Mouse (Mus musculus) bone marrow, adult 2 months (tissue): ENCODE results near the gene Noa1. TPM values are rescaled to one million over a fixed set of nuclear protein-coding genes. Genes with fewer than 3 reads are reported as not detected.

ENCODE experiments used
- H3K27ac ChIP-seq: fragments of 200-500 bp; 2 replicates; pipeline ENCODE4 v1.5.1; 2012; ENCODE audit warnings: low read depth, mild to moderate bottlenecking, control low read depth, inconsistent platforms, low read length; ENCODE audit not compliant: control insufficient read depth, poor library complexity, insufficient read depth
- H3K4me1 ChIP-seq: fragments of 200-500 bp; 2 replicates; pipeline ENCODE4 v1.6.1; 2011; ENCODE audit warnings: low read length; ENCODE audit not compliant: control insufficient read depth, insufficient read depth
- H3K4me3 ChIP-seq: fragments of 200-500 bp; replicated peaks from 2 replicates; pipeline ENCODE3; 2011; ENCODE audit warnings: mild to moderate bottlenecking, low read depth, low read length, control low read depth; ENCODE audit not compliant: control insufficient read depth
- CTCF ChIP-seq: fragments of 200-500 bp; IDR thresholded peaks from 2 replicates; pipeline ENCODE4 v1.5.1; 2011; ENCODE audit warnings: low read length, control low read depth; ENCODE audit not compliant: control insufficient read depth, insufficient read depth
- POLR2A ChIP-seq: fragments of 200-500 bp; IDR thresholded peaks from 2 replicates; pipeline ENCODE4 v1.6.1; 2011; ENCODE audit warnings: low read depth, mild to moderate bottlenecking, control low read depth, low read length, borderline replicate concordance; ENCODE audit not compliant: control insufficient read depth
- WGBS: fragments of 180-500 bp; shearing (Covaris S2); methylation state at CpG from one replicate; pipeline ENCODE4 v1.1.7; 2018; 5-methylcytosine and 5-hydroxymethylcytosine counted together
- polyA plus RNA-seq: library from polyadenylated mRNA; stranded (reverse); fragments of >200 nt; gene quantifications from 2 replicates; pipeline ENCODE4 v1.2.4, GENCODE M21; 2011; ENCODE audit warnings: low replicate concordance; ENCODE audit not compliant: missing spikeins, insufficient read depth, insufficient read length

The Noa1 gene
- polyA plus RNA-seq, 1 experiment: 16.0 TPM

- TF ChIP-seq CTCF (no peak), POLR2A (no peak)
- Histone ChIP-seq H3K4me3 (no peak overlapping the region), H3K27ac (no peak overlapping the region), H3K4me1 (no peaks in the 10 kb centered on the region; the same call in 1 of the 2 replicates)
- 77% methylated on average over 3 of the region's 3 CpGs for WGBS
Measured at GRCm38 (mm10) chr5:77254402-77254801, 55.5 kb downstream of the Noa1 start.

GRCm38 (mm10) chr5:77253154-77253553 is 56.7 kb downstream of the Noa1 start:
- WGBS: 59% methylated on average over 1 of the region's 1 CpGs
- no peaks in the 10 kb centered on the region; the same call in 1 of the 2 replicates for H3K4me1 ChIP-seq
- TF ChIP-seq CTCF (no peak), POLR2A (no peak)

GRCm38 (mm10) chr5:77252115-77252827 is 57.6 kb downstream of the Noa1 start:
- Histone ChIP-seq H3K27ac (no peak overlapping the region), H3K4me1 (no peaks in the 10 kb centered on the region; the same call in 1 of the 2 replicates), H3K4me3 (no peak overlapping the region)
- WGBS: 39% methylated on average over 8 of the region's 8 CpGs
- TF ChIP-seq CTCF: no peak
- no peak for TF ChIP-seq POLR2A

More at GRCm38 (mm10) chr5:77253154-77253553, 56.7 kb downstream of the Noa1 start:
- Histone ChIP-seq H3K4me3 (no peak overlapping the region), H3K27ac (no peak overlapping the region)

GRCm38 (mm10) chr5:77251656-77252055 is 58.2 kb downstream of the Noa1 start:
- 30% methylated on average over 5 of the region's 5 CpGs for WGBS
- H3K27ac ChIP-seq: no peak overlapping the region; the same call in 1 of the 2 replicates
- H3K4me3 ChIP-seq: no peak overlapping the region
- TF ChIP-seq POLR2A: no peak
- no peak for TF ChIP-seq CTCF
- H3K4me1 ChIP-seq: no peaks in the 10 kb centered on the region; the same call in 1 of the 2 replicates

- 53% methylated on average over 9 of the region's 9 CpGs for WGBS
- H3K27ac ChIP-seq: no peak overlapping the region
- no peak overlapping the region for H3K4me3 ChIP-seq
- TF ChIP-seq POLR2A (no peak), CTCF (no peak)
- no peaks in the 10 kb centered on the region; the same call in 1 of the 2 replicates for H3K4me1 ChIP-seq
Measured at GRCm38 (mm10) chr5:77250083-77250482, 59.8 kb downstream of the Noa1 start.

GRCm38 (mm10) chr5:77245787-77246671 is 63.9 kb downstream of the Noa1 start:
- no peak for TF ChIP-seq CTCF
- no peak for TF ChIP-seq POLR2A

GRCm38 (mm10) chr5:77245463-77245786 is 64.5 kb downstream of the Noa1 start:
- Histone ChIP-seq H3K4me3 (peak overlapping the region; percentile 53), H3K27ac (no peak overlapping the region), H3K4me1 (no peaks in the 10 kb centered on the region; the same call in 1 of the 2 replicates)
- TF ChIP-seq POLR2A: no peak
- no peak for TF ChIP-seq CTCF
- WGBS: 26% methylated on average over 7 of the region's 7 CpGs

More at GRCm38 (mm10) chr5:77245787-77246671, 63.9 kb downstream of the Noa1 start:
- H3K4me3 ChIP-seq: peak overlapping the region; percentile 55
- H3K27ac ChIP-seq: peak overlapping the region; percentile 48; the same call in 1 of the 2 replicates
- H3K4me1 ChIP-seq: no peaks in the 10 kb centered on the region; the same call in 1 of the 2 replicates
- WGBS: 19% methylated on average over 26 of the region's 26 CpGs

GRCm38 (mm10) chr5:77244331-77244987 is 65.4 kb downstream of the Noa1 start:
- no peak for TF ChIP-seq POLR2A
- TF ChIP-seq CTCF: no peak
- WGBS: 42% methylated on average over 8 of the region's 8 CpGs
- H3K27ac ChIP-seq: no peak overlapping the region
- H3K4me1 ChIP-seq: no peaks in the 10 kb centered on the region; the same call in 1 of the 2 replicates
- H3K4me3 ChIP-seq: no peak overlapping the region

Other genes starting within 250 kb of the Noa1 start
- gene Hopx, start 195.0 kb downstream of the Noa1 start, polyA plus RNA-seq: 8.3 TPM in 2 replicates
- gene Spink2, start 98.6 kb downstream of the Noa1 start, polyA plus RNA-seq: not detected in 2 replicates
- 4.7 and 9.5 TPM in 2 replicates for gene Rest, start 44.6 kb downstream of the Noa1 start, polyA plus RNA-seq
- gene Polr2b, start 63 bp upstream of the Noa1 start, polyA plus RNA-seq: 21.8 and 37.0 TPM in 2 replicates
- gene Igfbp7, start 98.0 kb upstream of the Noa1 start, polyA plus RNA-seq: 17.3 and 24.2 TPM in 2 replicates